Mouse (Mus musculus) forebrain, embryonic 16.5 days (tissue): ENCODE data around the gene Chrm3. TPM values are rescaled to one million over a fixed set of nuclear protein-coding genes. Genes with fewer than 3 reads are reported as not detected.

Source experiments
- ATAC-seq: fragments of 200-750 bp; cut with Nextera tagmentation; 2 replicates; pipeline ENCODE4 v1.8.0; 2017; ENCODE audit warnings: mild to moderate bottlenecking, moderate library complexity
- H3K27ac ChIP-seq: fragments of 300-500 bp; sonication (generic); 2 replicates; pipeline ENCODE4 v1.5.1; 2014; ENCODE audit warnings: low read length, control low read depth
- H3K27me3 ChIP-seq: fragments of 300-500 bp; sonication (generic); replicated peaks from 2 replicates; pipeline ENCODE4 v1.6.1; 2014; ENCODE audit warnings: low read length; ENCODE audit not compliant: control insufficient read depth, insufficient read depth
- H3K36me3 ChIP-seq: fragments of 300-500 bp; sonication (generic); 2 replicates; pipeline ENCODE4 v1.6.1; 2014; ENCODE audit not compliant: control insufficient read depth, insufficient read depth
- H3K4me1 ChIP-seq: fragments of 300-500 bp; sonication (generic); replicated peaks from 2 replicates; pipeline ENCODE4 v1.6.1; 2014; ENCODE audit warnings: low read length; ENCODE audit not compliant: control insufficient read depth, insufficient read depth
- H3K4me2 ChIP-seq: fragments of 300-500 bp; sonication (generic); 2 replicates; pipeline ENCODE4 v1.6.1; 2014; ENCODE audit warnings: mild to moderate bottlenecking, low read length, control low read depth
- H3K4me3 ChIP-seq: fragments of 300-500 bp; sonication (generic); replicated peaks from 2 replicates; pipeline ENCODE4 v1.5.1; 2014; ENCODE audit warnings: mild to moderate bottlenecking, low read length, control low read depth
- H3K9ac ChIP-seq: fragments of 300-500 bp; sonication (generic); replicated peaks from 2 replicates; pipeline ENCODE4 v1.6.1; 2014; ENCODE audit warnings: low read depth, low read length, control low read depth
- H3K9me3 ChIP-seq: fragments of 300-500 bp; sonication (generic); 2 replicates; pipeline ENCODE4 v1.6.1; 2016; ENCODE audit warnings: low read length; ENCODE audit not compliant: control insufficient read depth
- WGBS: fragments of 180-500 bp; shearing (Covaris S2); extraction: QIAGEN DNeasy Blood & Tissue Kit; methylation state at CpG from one replicate; pipeline ENCODE4 v1.1.7; 2014; 5-methylcytosine and 5-hydroxymethylcytosine counted together
- polyA plus RNA-seq: library from polyadenylated mRNA; unstranded; fragments of >200 nt; fragmentation: Nextera tagmentation; extraction: Ambion mirVana; gene quantifications from 2 replicates; pipeline ENCODE4 v1.2.1, GENCODE M21; 2015

The Chrm3 gene
- polyA plus RNA-seq, 1 experiment from 2014 or later, result 2.2 TPM

DNA sequence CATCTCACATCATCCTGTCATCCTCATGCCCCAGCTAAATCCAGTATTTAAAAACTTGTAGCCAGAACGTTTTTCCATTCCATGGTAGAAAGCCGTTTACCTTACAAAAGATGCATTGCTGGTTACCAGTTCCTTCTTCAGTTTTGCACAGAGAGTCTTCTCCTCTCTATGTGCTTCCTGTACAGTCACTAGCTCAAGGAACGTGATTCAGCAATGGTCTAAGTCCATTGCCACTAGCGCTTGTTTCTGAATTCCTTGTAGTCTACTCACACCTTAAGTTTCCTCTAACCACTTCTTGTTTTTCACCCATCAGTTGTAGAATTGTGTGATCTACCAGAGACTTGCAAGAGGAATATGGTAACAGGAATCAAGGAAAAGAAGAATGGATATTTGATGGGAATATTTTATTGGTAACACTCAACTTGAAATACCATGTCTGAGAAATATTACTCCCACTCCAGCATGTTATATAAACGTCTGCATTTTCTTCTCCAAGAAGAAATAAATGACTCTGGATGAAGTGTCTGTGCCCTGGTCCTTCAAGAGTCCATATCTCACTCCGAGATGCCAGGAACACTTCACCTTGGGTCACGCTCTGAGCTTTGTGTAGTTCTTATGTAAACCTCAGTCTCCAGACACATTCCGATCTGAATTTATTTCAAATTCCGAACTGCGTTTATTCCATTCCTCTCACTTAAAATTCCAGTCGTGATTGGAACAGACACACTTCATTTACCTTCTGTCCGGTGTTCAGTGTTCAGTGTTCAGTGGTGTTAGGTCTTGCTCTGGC lies 293.6 kb downstream of the Chrm3 start:
- no peak overlapping the region for H3K9ac ChIP-seq

DNA sequence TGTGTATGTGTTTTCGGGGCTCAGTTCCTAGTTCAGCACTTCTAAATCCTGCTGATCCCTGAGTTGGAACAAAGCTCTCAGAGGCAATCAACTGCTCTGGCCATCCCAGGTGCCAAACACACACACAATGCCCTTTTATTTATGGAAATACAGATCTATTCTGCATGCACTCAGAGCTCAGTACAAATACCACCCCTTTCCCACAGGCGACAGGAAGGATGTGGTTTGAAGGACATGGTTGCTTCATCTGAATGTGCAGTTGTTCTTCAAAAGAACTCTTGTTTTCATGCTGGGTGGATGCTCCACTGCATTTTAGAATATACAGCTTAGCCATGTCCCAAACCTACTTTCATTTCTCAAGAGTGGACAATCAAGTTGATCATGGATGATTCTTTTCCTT lies 294.9 kb downstream of the Chrm3 start:
- no peak overlapping the region for H3K27ac ChIP-seq
- no peak for ATAC-seq
- no peak overlapping the region for H3K4me3 ChIP-seq
- no peaks in the 10 kb centered on the region for H3K27me3 ChIP-seq
- H3K4me2 ChIP-seq, result no peak overlapping the region
- no peak overlapping the region for H3K9ac ChIP-seq
- no peaks in the 10 kb centered on the region for H3K4me1 ChIP-seq
- no peaks in the 10 kb centered on the region for H3K36me3 ChIP-seq
- WGBS, result 42% methylated on average over 2 of the region's 2 CpGs
- H3K9me3 ChIP-seq, result no peaks in the 10 kb centered on the region

More for the DNA sequence above, 293.6 kb downstream of the Chrm3 start:
- WGBS, result 89% methylated on average over 12 of the region's 12 CpGs
- H3K4me1 ChIP-seq, result no peaks in the 10 kb centered on the region
- H3K4me3 ChIP-seq, result no peak overlapping the region
- H3K27me3 ChIP-seq, result no peaks in the 10 kb centered on the region
- H3K4me2 ChIP-seq, result no peak overlapping the region
- no peaks in the 10 kb centered on the region for H3K9me3 ChIP-seq
- ATAC-seq, result no peak
- H3K27ac ChIP-seq, result no peak overlapping the region
- H3K36me3 ChIP-seq, result no peaks in the 10 kb centered on the region

DNA sequence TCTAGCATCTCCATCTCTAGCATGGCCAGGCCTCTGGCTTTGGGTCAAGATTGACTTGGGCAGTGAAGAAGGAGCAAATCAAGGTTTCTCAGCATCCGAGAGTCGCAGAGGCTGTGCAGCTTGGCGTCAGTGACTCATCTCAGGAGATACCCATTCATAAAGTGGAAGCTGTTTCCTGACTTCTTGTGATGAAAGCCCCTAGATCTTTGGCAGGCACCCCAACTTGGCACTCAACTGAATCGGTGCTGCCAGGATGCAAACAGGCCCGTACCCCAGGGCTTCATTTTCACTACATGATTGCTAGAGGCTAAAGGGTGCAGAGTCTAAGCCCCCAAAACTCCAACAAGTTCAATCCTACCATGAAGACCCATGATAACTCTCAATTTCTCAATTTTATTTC lies 298.0 kb downstream of the Chrm3 start:
- WGBS, result 65% methylated on average over 5 of the region's 5 CpGs
- H3K9ac ChIP-seq, result no peak overlapping the region
- no peak overlapping the region for H3K4me2 ChIP-seq
- H3K4me1 ChIP-seq, result no peaks in the 10 kb centered on the region
- no peak for ATAC-seq
- H3K27me3 ChIP-seq, result no peaks in the 10 kb centered on the region
- no peaks in the 10 kb centered on the region for H3K36me3 ChIP-seq
- H3K27ac ChIP-seq, result no peak overlapping the region
- H3K4me3 ChIP-seq, result no peak overlapping the region
- no peaks in the 10 kb centered on the region for H3K9me3 ChIP-seq

DNA sequence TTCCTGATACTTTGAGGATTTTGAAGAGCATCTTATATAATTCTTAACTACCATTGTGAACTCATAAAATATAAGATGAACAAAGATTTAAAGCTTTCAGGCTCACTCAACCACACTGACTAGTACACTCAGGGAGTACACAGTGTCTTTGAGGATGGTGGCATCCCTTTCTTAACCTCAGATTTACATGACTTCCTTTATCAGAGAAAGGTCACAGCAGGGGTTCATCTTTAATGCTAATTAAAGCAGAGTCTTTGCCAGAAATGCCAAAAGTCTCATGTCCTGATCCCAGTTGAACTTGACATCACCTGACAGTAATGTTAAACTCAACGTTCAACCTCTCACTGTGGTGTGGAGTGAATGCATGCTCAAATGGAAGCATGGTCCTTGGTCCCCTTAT lies 301.7 kb downstream of the Chrm3 start:
- Histone ChIP-seq H3K36me3 (no peaks in the 10 kb centered on the region), H3K9ac (no peak overlapping the region), H3K4me2 (no peak overlapping the region), H3K27ac (no peak overlapping the region), H3K4me3 (no peak overlapping the region), H3K27me3 (no peaks in the 10 kb centered on the region), H3K9me3 (no peaks in the 10 kb centered on the region), H3K4me1 (0 out of 2 replicates have a peak, but pooled peaks cover 2% of the 10 kb centered on the region)
- WGBS, result 47% methylated on average over 1 of the region's 1 CpGs
- ATAC-seq, result no peak

DNA sequence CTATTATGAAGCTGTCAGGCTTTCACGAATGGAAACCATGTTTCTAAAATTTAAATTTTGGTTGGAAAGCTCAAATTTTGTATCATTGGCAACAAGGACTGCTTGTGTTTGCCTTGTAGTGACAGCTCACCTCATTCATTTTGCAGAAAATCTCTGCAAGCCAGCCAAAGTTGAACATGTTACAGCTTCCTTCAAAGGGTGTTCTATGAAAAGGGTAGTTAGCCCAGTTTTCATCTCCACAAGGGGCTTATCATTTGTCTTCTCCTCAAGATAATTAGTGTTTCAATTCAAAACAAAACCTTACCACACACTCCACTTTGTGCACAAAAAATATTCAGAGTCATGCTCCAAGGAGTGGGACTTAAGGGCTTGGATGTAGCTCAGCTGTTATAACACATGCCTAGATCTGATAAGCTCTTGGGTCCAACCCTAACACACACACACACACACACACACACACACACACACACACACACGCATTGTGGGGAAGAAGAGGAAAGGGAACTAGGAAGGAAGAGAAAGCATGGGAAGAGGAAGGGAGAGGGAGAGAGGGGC lies 302.9 kb downstream of the Chrm3 start:
- Histone ChIP-seq H3K36me3 (no peaks in the 10 kb centered on the region), H3K4me3 (no peak overlapping the region), H3K27ac (no peak overlapping the region), H3K9ac (no peak overlapping the region), H3K27me3 (no peaks in the 10 kb centered on the region), H3K9me3 (no peaks in the 10 kb centered on the region), H3K4me1 (0 out of 2 replicates have a peak, but pooled peaks cover 2% of the 10 kb centered on the region), H3K4me2 (no peak overlapping the region)
- 51% methylated on average over 2 of the region's 2 CpGs for WGBS
- ATAC-seq, result peak; percentile 46

DNA sequence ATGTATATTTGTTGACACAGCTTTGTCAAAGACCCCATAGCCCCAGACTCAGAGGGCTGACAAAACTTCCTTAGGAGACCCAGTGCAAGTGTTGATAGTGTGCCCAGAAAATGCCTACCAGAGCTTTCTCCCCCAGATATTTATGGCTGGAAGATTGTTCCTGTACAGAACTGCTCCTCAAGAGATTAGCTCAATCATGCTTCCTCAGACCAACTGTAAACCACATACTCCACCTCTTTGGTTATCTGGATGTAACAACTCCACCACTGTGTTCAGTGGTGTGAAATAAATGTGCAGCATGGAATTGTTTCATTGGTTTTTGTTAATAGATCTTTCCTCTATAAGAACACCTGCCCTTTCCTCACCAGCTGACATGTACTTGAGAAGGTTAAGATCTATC lies 306.6 kb downstream of the Chrm3 start:
- no peaks in the 10 kb centered on the region for H3K9me3 ChIP-seq
- no peak for ATAC-seq
- H3K36me3 ChIP-seq, result no peaks in the 10 kb centered on the region
- no peak overlapping the region for H3K9ac ChIP-seq
- no peak overlapping the region for H3K27ac ChIP-seq
- H3K27me3 ChIP-seq, result no peaks in the 10 kb centered on the region
- 0 out of 2 replicates have a peak, but pooled peaks cover 2% of the 10 kb centered on the region for H3K4me1 ChIP-seq
- no peak overlapping the region for H3K4me3 ChIP-seq
- no peak overlapping the region for H3K4me2 ChIP-seq

DNA sequence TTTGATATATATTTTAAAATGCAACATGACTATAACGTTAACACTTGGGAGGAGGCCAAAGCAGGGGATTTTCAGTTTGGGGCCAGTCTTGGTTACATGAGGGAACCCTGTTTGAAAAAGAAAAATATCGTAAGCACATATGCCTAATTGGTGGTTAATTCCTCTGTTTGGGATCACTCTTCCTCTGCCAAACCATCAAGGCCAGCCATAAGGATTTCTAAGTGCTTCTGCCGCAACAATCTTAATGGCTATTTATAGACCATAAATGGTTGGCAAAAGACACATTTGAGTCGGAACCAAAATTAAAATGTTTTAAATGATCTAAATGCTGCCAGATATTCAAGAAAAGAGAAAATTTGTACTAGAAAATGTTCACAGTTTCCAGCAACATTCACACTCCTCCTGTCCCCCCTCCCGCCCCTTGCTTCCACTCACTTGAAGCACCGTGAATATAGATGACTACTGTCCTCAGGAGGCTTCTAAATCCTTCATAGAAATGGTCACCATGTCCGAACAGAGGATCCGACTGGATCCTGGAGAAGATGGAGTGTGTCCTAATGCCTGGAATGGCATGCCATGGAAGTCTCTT lies 307.3 kb downstream of the Chrm3 start:
- no peaks in the 10 kb centered on the region for H3K9me3 ChIP-seq
- no peaks in the 10 kb centered on the region for H3K27me3 ChIP-seq
- no peak overlapping the region for H3K4me3 ChIP-seq
- H3K9ac ChIP-seq, result no peak overlapping the region
- no peak overlapping the region for H3K4me2 ChIP-seq
- H3K4me1 ChIP-seq, result 0 out of 2 replicates have a peak, but pooled peaks cover 2% of the 10 kb centered on the region
- 63% methylated on average over 8 of the region's 8 CpGs for WGBS
- H3K36me3 ChIP-seq, result no peaks in the 10 kb centered on the region
- H3K27ac ChIP-seq, result no peak overlapping the region
- ATAC-seq, result peak; percentile 72

DNA sequence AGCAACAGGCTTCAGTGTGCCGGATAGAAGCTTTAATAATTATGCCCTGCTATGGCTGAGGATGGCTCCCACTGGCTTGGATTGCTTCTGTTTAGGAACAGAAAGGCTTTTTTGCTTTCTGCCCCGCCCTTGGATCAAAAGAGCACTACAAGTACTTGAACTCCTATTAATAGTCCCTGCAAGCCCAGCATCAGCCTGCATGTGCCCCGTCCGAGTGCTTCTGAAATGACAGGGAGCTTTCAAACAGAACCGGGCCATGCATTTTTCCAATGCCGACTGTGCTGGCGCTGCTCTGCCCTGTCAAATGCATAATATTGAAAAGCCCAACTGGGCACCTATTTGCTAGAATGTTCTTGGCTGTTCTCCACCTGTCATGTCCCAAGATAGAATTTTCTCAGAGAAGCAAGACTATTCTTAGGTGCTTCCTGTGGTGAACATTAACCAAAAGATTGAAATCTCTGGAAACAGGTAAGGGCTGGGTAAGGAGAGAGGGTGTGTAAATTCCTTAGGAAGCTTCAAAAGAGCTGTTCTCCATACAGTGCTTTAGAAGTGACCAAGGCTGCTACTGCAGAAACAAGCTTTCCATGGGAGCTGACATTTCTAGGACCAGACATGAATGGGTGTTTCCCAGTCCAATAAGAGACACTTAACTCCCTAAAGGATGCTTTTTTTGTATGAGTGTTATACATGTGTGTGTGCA lies 314.8 kb downstream of the Chrm3 start:
- Histone ChIP-seq H3K9ac (no peak overlapping the region), H3K9me3 (no peaks in the 10 kb centered on the region), H3K4me1 (no peaks in the 10 kb centered on the region), H3K36me3 (no peaks in the 10 kb centered on the region), H3K4me2 (no peak overlapping the region), H3K4me3 (no peak overlapping the region), H3K27me3 (no peaks in the 10 kb centered on the region), H3K27ac (no peak overlapping the region)
- 73% methylated on average over 7 of the region's 7 CpGs for WGBS
- ATAC-seq, result no peak

DNA sequence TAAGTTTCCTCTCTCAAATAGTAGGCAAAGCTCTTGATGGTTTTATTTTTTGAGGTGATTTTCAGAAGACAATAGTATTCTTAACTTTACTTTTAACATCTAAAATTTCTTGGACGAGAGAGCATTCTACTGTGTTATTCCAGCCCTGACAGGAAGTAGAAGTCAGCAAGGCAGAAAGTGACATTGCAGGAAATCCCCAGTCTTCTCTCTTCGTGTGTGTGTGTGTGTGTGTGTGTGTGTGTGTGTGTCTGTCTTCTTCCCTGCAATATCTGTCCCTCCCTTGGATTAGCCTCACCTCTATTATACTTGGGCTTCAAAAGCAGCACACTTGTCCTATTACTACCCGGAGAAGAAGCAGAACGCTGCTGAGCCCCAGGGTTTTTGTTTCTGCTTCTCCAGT lies 316.6 kb downstream of the Chrm3 start:
- no peak overlapping the region for H3K4me3 ChIP-seq

More for the DNA sequence above, 316.6 kb downstream of the Chrm3 start:
- 78% methylated on average over 4 of the region's 4 CpGs for WGBS
- no peak overlapping the region for H3K9ac ChIP-seq
- no peak overlapping the region for H3K4me2 ChIP-seq
- H3K9me3 ChIP-seq, result no peaks in the 10 kb centered on the region
- no peaks in the 10 kb centered on the region for H3K36me3 ChIP-seq
- H3K27ac ChIP-seq, result no peak overlapping the region
- ATAC-seq, result no peak
- H3K4me1 ChIP-seq, result no peaks in the 10 kb centered on the region
- H3K27me3 ChIP-seq, result no peaks in the 10 kb centered on the region
